Mouse (Mus musculus) MEL (cell line): ENCODE measurements around the gene Lyrm7.

Source experiments
- BHLHE40 ChIP-seq: IDR thresholded peaks from 2 replicates; pipeline ENCODE4 v1.6.1; 2012; ENCODE audit warnings: low read depth, mild to moderate bottlenecking, inconsistent platforms, low read length, improper control_type of control experiment, borderline replicate concordance
- CHD2 ChIP-seq: IDR thresholded peaks from 2 replicates; pipeline ENCODE4 v1.6.1; 2011; ENCODE audit warnings: low read length, improper control_type of control experiment
- CTCF ChIP-seq, 3 experiments: IDR thresholded peaks in 2 of 3; conservative IDR thresholded peaks in 1 of 3; 2 replicates each; pipeline ENCODE4 v1.5.1; 2011 to 2012; ENCODE audit warnings: low read length in 3 of 3, low read depth in 2 of 3, mild to moderate bottlenecking in 2 of 3, improper control_type of control experiment in 1 of 3, inconsistent platforms in 1 of 3, mixed read lengths in 1 of 3, moderate library complexity in 1 of 3; ENCODE audit not compliant: control insufficient read depth in 1 of 3, insufficient read depth in 1 of 3, poor library complexity in 1 of 3, severe bottlenecking in 1 of 3
- GATA1 ChIP-seq: IDR thresholded peaks from 2 replicates; pipeline ENCODE4 v1.6.1; 2011; ENCODE audit warnings: low read depth, low read length, improper control_type of control experiment
- HCFC1 ChIP-seq: IDR thresholded peaks from 2 replicates; pipeline ENCODE4 v1.6.1; 2012; ENCODE audit warnings: low read depth, mild to moderate bottlenecking, inconsistent platforms, low read length, improper control_type of control experiment, moderate library complexity
- JUND ChIP-seq: IDR thresholded peaks from 2 replicates; pipeline ENCODE4 v1.6.1; 2011; ENCODE audit warnings: low read depth, mild to moderate bottlenecking, improper control_type of control experiment, low read length
- MAX ChIP-seq: IDR thresholded peaks from 2 replicates; pipeline ENCODE4 v1.6.1; 2011; ENCODE audit warnings: low read length, improper control_type of control experiment
- NRF1 ChIP-seq: IDR thresholded peaks from 2 replicates; pipeline ENCODE4 v1.6.1; 2014; ENCODE audit warnings: low read depth, mild to moderate bottlenecking, inconsistent platforms, low read length, improper control_type of control experiment, moderate library complexity; ENCODE audit not compliant: poor library complexity, insufficient read depth, severe bottlenecking
- POLR2A ChIP-seq, 2 experiments: IDR thresholded peaks; 2 replicates each; pipeline ENCODE4 v1.6.1; 2011 to 2012; ENCODE audit warnings: low read length in 2 of 2, mild to moderate bottlenecking in 2 of 2, control low read depth in 1 of 2, improper control_type of control experiment in 1 of 2, low read depth in 1 of 2, moderate library complexity in 1 of 2; ENCODE audit not compliant: control insufficient read depth in 1 of 2, insufficient read depth in 1 of 2, poor library complexity in 1 of 2
- RCOR1 ChIP-seq: IDR thresholded peaks from 2 replicates; pipeline ENCODE4 v1.6.1; 2012; ENCODE audit warnings: low read depth, mild to moderate bottlenecking, inconsistent platforms, low read length, improper control_type of control experiment
- TAL1 ChIP-seq: IDR thresholded peaks from 2 replicates; pipeline ENCODE4 v1.6.1; 2012; ENCODE audit warnings: mild to moderate bottlenecking, inconsistent platforms, low read length, moderate library complexity, mixed read lengths
- TBP ChIP-seq: IDR thresholded peaks from 2 replicates; pipeline ENCODE4 v1.8.0; 2011; ENCODE audit warnings: low read depth, low read length, improper control_type of control experiment
- ZKSCAN1 ChIP-seq: IDR thresholded peaks from 2 replicates; pipeline ENCODE4 v1.6.1; 2012; ENCODE audit warnings: low read depth, mild to moderate bottlenecking, inconsistent platforms, low read length, improper control_type of control experiment, moderate library complexity

- TF ChIP-seq CTCF (IDR thresholded peaks at IDR 0.05 in 2 of 3, conservative IDR thresholded peaks at IDR 0.05 in 1 of 3; ENCODE audit: control insufficient read depth in 1 of 3, insufficient read depth in 1 of 3, low read depth in 2 of 3, low read length in 3 of 3, poor library complexity in 1 of 3, severe bottlenecking in 1 of 3) (peak; percentile 82 to 91 (median 87)), GATA1 (no peak), POLR2A (IDR thresholded peaks at IDR 0.05; ENCODE audit: control insufficient read depth in 1 of 2, insufficient read depth in 1 of 2, low read depth in 1 of 2, low read length in 2 of 2, poor library complexity in 1 of 2) (no peak), NRF1 (no peak), ZKSCAN1 (no peak), CHD2 (no peak), MAX (peak; percentile 58), HCFC1 (0 out of 2 replicates have a peak, but pooled peaks have one; percentile 13), RCOR1 (no peak), BHLHE40 (no peak), TBP (no peak), TAL1 (no peak), JUND (0 out of 2 replicates have a peak, but pooled peaks have one; percentile 62)
These were observed 2.2 kb upstream of the Lyrm7 start for GRCm38 (mm10) chr11:54862621-54863520.
